Mouse (Mus musculus) lung, postnatal 0 days (tissue): ENCODE results near the gene C4b.

Source experiments
- CTCF ChIP-seq: IDR thresholded peaks from 2 replicates; pipeline ENCODE4 v1.5.1; 2016; ENCODE audit warnings: antibody characterized with exemption, mild to moderate bottlenecking
- EP300 ChIP-seq: IDR thresholded peaks from 2 replicates; pipeline ENCODE4 v1.6.1; 2016; ENCODE audit warnings: antibody characterized with exemption, mild to moderate bottlenecking, control low read depth

DNA sequence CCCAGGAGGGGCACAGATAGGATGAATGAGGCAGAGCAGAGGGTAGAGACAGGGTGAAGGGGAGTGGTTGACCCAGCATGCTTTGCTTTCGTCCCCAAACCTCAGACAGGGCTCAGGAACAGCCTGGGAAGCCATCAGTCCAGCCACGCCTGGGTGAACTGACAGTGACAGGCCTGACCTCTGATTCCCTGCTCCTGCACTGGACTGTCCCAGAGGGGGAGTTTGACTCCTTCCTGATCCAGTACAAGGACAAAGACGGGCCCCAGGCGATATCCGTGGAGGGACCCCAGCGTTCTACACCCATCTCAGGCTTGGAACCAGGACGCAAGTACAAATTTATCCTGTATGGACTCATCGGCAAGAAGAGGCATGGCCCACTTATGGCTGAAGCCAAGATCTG lies 60.5 kb downstream of the C4b start:
- TF ChIP-seq EP300, result no peak
- no peak for TF ChIP-seq CTCF
